ENCODE assay signal across 9 mouse cellular contexts in the genomic region with DNA sequence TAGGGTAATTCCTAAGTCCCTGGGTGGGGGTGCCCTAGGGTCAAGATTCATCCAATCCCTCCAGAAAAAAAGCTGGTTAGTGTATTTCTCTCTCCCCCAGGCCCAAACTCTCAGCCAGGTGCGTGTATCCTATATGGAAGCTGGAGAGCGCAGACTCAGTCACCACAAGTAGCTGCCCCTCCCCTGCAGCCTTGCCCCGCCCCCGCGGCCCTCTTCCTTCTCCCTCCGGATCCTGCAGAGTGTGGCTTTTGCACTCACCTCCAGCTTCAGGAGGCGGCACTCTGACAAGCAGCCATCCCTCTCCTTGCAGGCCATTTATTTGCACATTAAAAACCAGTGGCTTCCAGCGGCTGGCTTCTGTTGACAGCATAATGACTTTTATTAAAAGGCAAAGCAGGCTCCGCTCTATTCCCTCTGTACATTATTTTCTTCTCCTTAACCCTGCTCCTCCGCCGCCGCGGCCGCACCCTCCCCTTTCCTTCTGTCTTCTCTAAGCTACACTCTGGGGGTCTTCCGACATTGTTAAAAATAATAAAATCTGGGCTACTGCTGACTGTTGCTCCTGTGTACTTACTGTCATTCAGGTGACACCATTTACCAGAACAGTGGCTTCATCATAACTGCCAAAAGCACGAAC. TPM values are rescaled to one million over a fixed set of nuclear protein-coding genes. Genes with fewer than 3 reads are reported as not detected.
A peak's percentile ranks its signal among the peaks of the same experiment; 100 is the strongest.
DNase-seq lines count a peak whose midpoint lies in the region; ATAC-seq lines count a peak whose summit lies in the region.
"Had no signal": no experiment of that assay in that cellular context is flagged by ENCODE, and none has a peak within 500 bp of the region (broad histone marks: within the 10 kb centered on the region; RNA-seq: fewer than 3 reads in every experiment).

No protein-coding gene starts in this region.

- H3K4me2 ChIP-seq in embryonic facial prominence, embryonic 12.5 days (replicated peaks) = peak overlapping the region; percentile 11; the same call in 1 of the 2 replicates

- no peak overlapping the region for H3K27ac ChIP-seq in embryonic facial prominence, embryonic 12.5 days
- no peak overlapping the region for H3K27ac ChIP-seq in midbrain, embryonic 10.5 days (replicated peaks)

- H3K4me1 ChIP-seq in embryonic facial prominence, embryonic 12.5 days = no peaks in the 10 kb centered on the region
- peaks cover 9% of the 10 kb centered on the region for H3K4me1 ChIP-seq in midbrain, embryonic 10.5 days

- no peaks in the 10 kb centered on the region for H3K9me3 ChIP-seq in embryonic facial prominence, embryonic 12.5 days
- H3K9me3 ChIP-seq in midbrain, embryonic 10.5 days (replicated peaks) = no peaks in the 10 kb centered on the region

- DNase-seq in adrenal gland, postnatal 14 days = peak; percentile 20
- DNase-seq in adrenal gland, adult 8-10 months = no peak
- DNase-seq in kidney, adult 9 months = peak; percentile 10
- peak; percentile 36 for DNase-seq in midbrain, embryonic 10.5 days (ENCODE audit: low spot score)
- DNase-seq in gastrocnemius, postnatal 10 days = no peak
- DNase-seq in frontal cortex, adult 2 months (ENCODE audit: extremely low spot score in 1 of 2, low spot score in 1 of 2) = no peak
- no peak for DNase-seq in layer of hippocampus, postnatal 25 days (ENCODE audit: extremely low spot score in 1 of 2, low spot score in 1 of 2)

- no peak for ATAC-seq in embryonic facial prominence, embryonic 12.5 days (ENCODE audit: insufficient number of reproducible peaks, insufficient read depth, low FRiP score, low TSS enrichment)

- no peak overlapping the region for H3K9ac ChIP-seq in embryonic facial prominence, embryonic 12.5 days

- H3K4me3 ChIP-seq in embryonic facial prominence, embryonic 12.5 days = 0 out of 2 replicates have a peak overlapping the region, but pooled peaks have one; percentile 9
- H3K4me3 ChIP-seq in midbrain, embryonic 10.5 days = peak overlapping the region; percentile 35

- WGBS in embryonic facial prominence, embryonic 12.5 days = 1% methylated on average over 16 of the region's 16 CpGs
- WGBS in midbrain, embryonic 10.5 days = 1% methylated on average over 16 of the region's 16 CpGs

- no peaks in the 10 kb centered on the region for H3K36me3 ChIP-seq in embryonic facial prominence, embryonic 12.5 days
- H3K36me3 ChIP-seq in midbrain, embryonic 10.5 days = no peaks in the 10 kb centered on the region

- peaks cover 66% of the 10 kb centered on the region for H3K27me3 ChIP-seq in embryonic facial prominence, embryonic 12.5 days
- peaks cover 74% of the 10 kb centered on the region for H3K27me3 ChIP-seq in midbrain, embryonic 10.5 days (ENCODE audit: low read depth, poor library complexity, severe bottlenecking)

RNA-seq across cellular contexts. Expression of a gene that starts 41.5 kb away (rescaled TPM):
- total RNA-seq in adrenal gland, postnatal 14 days (2021) = 5.3 and 5.7 TPM in 2 replicates
- 10 to 100 TPM; 26.4 to 88.9 (median 41.7) TPM for total RNA-seq in adrenal gland, adult 8-10 months (2022)
- polyA plus RNA-seq in embryonic facial prominence, embryonic 12.5 days (2016; fragmentation: Nextera tagmentation; extraction: Ambion mirVana) = 0.15 and 0.20 TPM in 2 replicates
- 0.02 and 0.06 TPM in 2 replicates for polyA plus RNA-seq in midbrain, embryonic 10.5 days (2016; fragmentation: Nextera tagmentation; extraction: Ambion mirVana)
- total RNA-seq in gastrocnemius, postnatal 10 days (2021) = under 1 TPM; 0.14 to 0.29 TPM
- 166 and 173 TPM in 2 replicates for polyA plus RNA-seq in frontal cortex, adult 2 months (2012; rRNA removed)
- total RNA-seq in layer of hippocampus, postnatal 25 days (2021) = 100 to 1,000 TPM; 405 to 439 TPM
- total RNA-seq: hematopoietic stem cell, adult 5-6 weeks had no signal

Comparison
In these comparisons a context has a peak if more than half of its experiments do, and no peak if none do; other contexts are left out.
1. DNase-seq: peak in adrenal gland, postnatal 14 days (single experiment), kidney, adult 9 months (single experiment) and midbrain, embryonic 10.5 days (single experiment); none in adrenal gland, adult 8-10 months (single experiment), gastrocnemius, postnatal 10 days (single experiment), frontal cortex, adult 2 months (0 of 2) and layer of hippocampus, postnatal 25 days (0 of 2).
2. RNA of a gene that starts 41.5 kb away (total RNA-seq): 405 to 439 TPM in layer of hippocampus, postnatal 25 days; 26.4 to 88.9 TPM in adrenal gland, adult 8-10 months, 5.3 to 5.7 TPM in adrenal gland, postnatal 14 days and 0.14 to 0.29 TPM in gastrocnemius, postnatal 10 days; every median in the first group is over 4 times any median in the second.